Mouse (Mus musculus): ENCODE data around the gene Cdk6.
"Not testable (repeated sequence)": the region's sequence is repeated elsewhere in the genome, so short reads cannot be mapped to it uniquely, and the experiment has no call there.

Gene Cdk6

GRCm38 (mm10) chr5:3345540-3345939 is 4.3 kb downstream of the Cdk6 start:
- DNase-seq (ENCODE audit: low read depth): not testable (repeated sequence)

GRCm38 (mm10) chr5:3349393-3349792 is 8.1 kb downstream of the Cdk6 start:
- DNase-seq (ENCODE audit: low read depth): not testable (repeated sequence)

DNA sequence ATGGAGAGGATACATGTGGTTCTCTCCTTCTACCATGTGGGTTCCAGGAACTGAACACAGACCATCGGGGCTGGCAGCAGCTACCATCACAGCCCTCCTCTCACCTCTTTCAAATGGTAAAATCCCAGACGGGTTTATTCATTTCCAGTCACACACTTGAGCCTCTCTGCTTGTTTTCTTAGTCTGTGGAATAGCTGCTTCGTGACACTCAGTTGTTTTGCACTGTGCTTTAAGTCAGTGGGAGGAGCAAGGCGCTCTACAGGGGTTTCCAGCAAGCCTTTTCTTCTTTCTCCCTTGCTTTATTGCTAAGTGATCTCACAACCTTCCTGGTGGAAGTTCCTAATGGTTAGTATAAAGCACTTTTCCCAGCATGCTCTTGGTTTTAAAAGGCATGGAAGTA is 10.6 kb downstream of the Cdk6 start:
- DNase-seq (ENCODE audit: low read depth): not testable (repeated sequence)

DNA sequence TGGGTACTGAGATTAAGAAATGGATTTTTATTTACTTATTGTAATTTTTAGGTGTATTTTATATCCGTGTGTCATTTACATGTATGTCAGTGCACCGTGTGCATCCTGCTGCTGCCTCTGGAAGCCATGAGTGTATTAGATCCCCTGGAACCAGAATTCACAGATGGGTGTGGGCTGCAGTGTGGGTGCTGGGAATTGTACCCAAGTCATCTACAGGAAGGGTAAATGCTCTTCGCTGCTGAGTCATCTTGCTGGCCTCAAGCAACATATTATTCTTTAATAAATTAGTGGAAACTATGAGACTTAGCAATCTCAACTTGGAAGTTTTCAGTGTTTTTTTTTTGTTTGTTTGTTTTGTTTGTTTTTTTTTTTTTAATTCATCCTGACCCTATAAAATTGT is 11.0 kb downstream of the Cdk6 start:
- no peak for DNase-seq (ENCODE audit: low read depth)

- no peak for DNase-seq (ENCODE audit: low read depth)
Measured at GRCm38 (mm10) chr5:3352827-3353226, 11.5 kb downstream of the Cdk6 start.

DNA sequence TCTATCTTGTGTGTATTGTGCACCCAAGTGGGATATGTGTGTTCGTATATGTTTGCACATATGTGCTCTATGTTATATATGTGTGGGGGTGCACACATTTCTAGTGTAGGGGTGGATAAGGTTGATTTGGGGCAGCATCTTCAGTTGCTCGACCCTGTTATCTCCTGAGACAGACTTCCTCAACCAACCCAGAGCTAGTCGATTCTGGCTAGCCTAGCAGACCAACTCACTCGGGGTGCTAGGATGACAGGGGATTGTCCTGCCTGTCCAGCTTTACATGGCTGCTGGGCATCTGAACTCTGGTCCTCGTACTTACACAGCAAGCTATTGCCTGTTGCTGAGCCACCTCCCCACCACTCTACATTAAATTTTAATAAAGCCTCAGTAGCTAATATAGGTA is 13.0 kb downstream of the Cdk6 start:
- DNase-seq (ENCODE audit: low read depth): no peak

- DNase-seq (ENCODE audit: low read depth): no peak
Measured at GRCm38 (mm10) chr5:3355032-3355536, 13.8 kb downstream of the Cdk6 start.

- no peak for DNase-seq (ENCODE audit: low read depth)
Measured at GRCm38 (mm10) chr5:3355560-3356260, 14.4 kb downstream of the Cdk6 start.

GRCm38 (mm10) chr5:3356261-3356778 is 15.0 kb downstream of the Cdk6 start:
- DNase-seq (ENCODE audit: low read depth): no peak

- DNase-seq (ENCODE audit: low read depth): no peak
Measured at GRCm38 (mm10) chr5:3357496-3357895, 16.2 kb downstream of the Cdk6 start.

DNA sequence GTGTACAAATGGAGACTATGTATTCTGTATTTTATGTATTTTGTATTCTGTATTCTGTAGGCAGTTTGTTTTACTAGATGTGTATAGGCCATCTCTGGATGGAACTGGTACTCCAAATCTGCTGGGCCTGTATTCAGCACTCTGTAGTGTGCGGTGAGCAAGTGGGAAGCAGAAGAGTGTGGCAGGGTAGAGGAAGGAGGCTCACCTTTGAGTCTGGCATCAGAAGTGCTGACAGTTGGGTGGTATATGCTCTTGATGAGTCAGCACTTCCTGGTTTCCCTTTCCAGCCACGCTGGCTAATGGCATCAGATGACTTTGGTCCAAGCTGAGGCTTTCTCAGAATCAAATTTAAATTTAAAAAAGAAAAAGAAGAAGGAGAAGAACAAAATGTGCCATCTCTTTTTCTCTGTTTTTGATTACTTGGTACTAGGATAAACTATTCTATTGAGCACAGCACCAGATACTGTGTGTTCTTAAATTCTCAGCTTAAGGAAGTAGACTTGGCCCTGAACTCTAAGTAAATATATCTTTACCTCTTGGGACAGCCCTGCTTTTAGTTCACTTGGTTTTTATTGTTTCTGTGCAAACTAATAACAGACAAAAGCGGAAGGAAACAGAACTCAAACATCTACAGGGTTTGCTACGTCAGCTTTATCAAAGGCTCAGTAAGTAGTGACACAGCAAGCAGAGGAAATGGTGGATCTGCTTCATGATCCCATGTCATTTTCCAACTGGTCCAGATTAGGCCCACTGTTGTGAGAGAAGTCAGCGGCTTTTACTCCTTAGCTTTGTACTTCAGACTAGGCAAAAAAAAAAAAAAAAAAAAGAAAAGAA is 17.6 kb downstream of the Cdk6 start:
- DNase-seq (ENCODE audit: low read depth): no peak

GRCm38 (mm10) chr5:3359914-3360313 is 18.6 kb downstream of the Cdk6 start:
- no peak for DNase-seq (ENCODE audit: low read depth)

DNA sequence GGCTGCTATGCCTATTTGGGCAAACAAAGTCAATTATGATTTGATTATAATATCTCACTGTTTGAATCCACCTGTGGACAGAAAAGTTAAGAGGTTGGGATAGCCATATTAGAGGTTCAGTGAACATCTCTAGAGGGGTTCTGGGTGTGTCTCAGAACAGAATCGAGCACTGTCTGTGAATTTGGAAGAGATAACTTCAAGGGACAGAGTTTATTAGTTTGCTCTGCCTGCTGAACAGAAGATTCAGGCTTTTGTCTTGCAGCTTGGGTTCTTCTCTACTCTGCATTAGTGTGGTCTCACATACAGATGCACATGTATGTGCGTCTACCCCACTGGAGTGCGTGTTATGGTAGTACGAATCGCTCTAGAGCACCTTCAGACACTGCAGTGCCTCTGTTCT is 20.0 kb downstream of the Cdk6 start:
- DNase-seq (ENCODE audit: low read depth): no peak

GRCm38 (mm10) chr5:3362111-3362510 is 20.8 kb downstream of the Cdk6 start:
- DNase-seq (ENCODE audit: low read depth): no peak

- no peak for DNase-seq (ENCODE audit: low read depth)
Measured at GRCm38 (mm10) chr5:3363036-3363983, 22.0 kb downstream of the Cdk6 start.

GRCm38 (mm10) chr5:3367045-3367444 is 25.8 kb downstream of the Cdk6 start:
- DNase-seq (ENCODE audit: low read depth): no peak

DNA sequence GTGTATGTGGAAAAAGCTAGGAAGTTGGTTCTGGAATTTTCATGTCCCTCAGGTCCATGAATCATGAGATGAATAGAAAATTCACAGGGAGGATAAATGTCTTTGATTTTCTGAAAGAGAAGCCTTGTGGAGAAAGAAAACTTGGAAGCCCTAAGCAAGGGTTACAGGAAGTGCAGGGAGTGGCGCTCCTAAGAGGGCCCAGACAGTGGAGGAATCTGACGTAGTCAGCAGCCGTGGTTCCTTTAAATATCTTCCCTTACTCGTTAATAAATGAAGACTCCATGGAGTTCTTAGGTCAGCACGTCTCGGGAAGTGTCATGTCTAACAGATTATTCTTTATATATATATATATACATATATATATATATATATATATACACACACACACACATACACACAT is 28.0 kb downstream of the Cdk6 start:
- DNase-seq (ENCODE audit: low read depth): no peak

DNA sequence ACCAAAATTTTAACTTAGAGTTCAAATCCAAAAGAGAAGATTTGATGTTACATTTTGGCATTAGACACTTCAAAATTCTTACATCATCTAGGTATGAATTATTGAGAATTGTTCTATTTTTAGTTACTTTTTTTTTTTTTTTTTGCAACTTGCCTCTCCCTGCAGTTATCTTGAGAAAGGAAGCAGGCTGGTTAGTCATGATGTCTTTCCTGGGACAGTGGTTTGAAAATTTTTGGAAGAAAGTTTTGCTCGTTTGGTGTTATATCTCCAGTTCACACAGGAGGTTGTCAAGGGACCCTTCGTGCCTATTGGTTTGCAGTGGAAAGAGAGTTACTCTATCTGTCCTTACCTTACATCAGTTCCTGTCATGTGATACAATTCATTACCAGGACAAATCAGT is 29.9 kb downstream of the Cdk6 start:
- DNase-seq (ENCODE audit: low read depth): no peak

DNA sequence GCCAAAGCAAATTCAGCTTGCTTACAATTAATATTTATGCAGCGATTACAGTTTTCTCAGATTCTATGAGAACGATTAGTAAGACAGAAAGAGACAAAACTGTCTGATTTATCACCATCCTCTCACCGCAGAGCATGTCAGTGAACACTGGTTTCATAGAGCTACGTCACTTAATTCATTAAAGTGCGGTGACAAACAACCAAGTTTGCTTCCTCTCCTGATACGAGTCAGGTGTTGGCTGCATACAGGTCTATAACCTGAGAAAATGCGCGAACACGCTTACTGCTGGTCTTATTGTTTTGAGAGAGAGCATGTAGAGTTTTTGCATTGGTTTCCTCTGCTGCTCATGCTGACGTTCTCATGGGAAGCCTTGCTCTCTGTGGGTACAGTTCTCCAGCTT is 31.9 kb downstream of the Cdk6 start:
- no peak for DNase-seq (ENCODE audit: low read depth)

- DNase-seq (ENCODE audit: low read depth): no peak
Measured at GRCm38 (mm10) chr5:3374763-3375162, 33.5 kb downstream of the Cdk6 start.

GRCm38 (mm10) chr5:3376167-3376566 is 34.9 kb downstream of the Cdk6 start:
- no peak for DNase-seq (ENCODE audit: low read depth)

DNA sequence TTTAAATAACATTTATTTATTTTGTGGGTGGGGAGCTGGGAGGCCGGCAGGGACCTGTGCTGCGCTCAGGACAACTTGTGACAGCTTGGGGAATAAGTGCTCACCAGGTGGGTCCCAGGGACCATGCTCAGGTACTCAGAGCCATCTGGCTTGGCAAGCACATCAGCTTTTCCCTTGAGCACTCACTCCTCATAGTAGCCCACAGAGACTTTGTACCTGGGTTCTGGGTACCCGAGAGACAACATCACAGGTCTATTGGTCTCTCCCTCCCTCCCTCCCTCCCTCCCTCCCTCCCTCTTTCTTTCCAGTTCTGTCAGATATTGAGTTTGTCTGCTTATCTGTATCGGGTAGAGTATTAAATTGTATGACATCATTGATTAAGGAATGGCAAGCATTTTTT is 38.0 kb downstream of the Cdk6 start:
- no peak for DNase-seq (ENCODE audit: low read depth)

Measured in fibroblast of lung, adult 2 months (primary cell).